Mouse (Mus musculus) kidney, adult 18-20 months (tissue): Measurements from ENCODE around the gene Slc6a9.

Experiments used
- DNase-seq: peaks from one replicate; pipeline ENCODE4 v3.0.0; 2021

The Slc6a9 gene

DNA sequence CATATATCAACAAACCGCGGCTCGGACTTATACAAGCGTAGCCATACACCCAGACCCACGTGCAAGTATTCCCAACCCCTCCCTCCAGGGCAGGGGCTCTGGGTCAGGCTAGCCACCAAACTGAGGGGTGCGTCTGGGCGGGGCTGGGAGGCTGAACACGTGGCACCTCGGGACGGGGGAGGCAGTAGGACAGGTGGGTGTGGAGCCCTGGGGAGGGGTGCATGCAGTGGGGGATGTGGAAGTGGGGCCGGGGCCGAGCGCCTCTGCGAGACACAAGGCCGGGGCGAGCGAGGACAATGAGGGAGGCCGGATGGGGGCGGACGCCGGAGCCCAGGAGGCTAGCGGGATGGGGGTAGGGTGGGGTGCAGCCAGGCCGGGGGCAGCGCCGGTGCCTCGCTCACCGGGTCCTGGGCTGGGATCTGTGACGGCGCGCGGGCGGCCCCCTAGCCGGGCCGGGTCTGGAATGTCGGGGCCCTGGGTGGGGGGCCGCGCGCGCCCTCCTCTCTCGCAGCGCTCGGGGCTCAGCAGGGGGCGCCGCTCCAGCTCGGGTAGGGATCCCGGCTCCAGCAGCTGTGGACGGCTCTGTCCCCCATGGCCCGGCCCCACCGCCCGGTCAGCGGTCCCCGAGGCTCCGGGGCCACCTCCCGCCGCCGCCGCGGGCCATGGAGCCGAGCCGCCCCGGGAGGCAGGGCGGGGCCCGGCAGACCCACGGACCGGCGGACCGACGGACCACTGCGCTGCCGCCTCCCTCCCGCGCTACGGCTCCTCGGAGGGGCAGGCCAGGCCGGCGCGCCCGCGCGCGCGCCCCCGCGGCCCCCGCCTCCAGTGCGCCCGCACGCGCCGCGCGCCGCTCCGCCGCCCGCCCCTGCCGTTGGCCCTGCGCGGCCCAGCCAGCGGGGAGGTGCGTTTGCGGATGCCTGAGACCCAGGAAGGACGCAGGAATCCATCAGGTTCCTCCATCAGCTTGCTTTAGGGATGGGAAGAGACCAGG is 48.7 kb downstream of the Slc6a9 start, which contains the start of gene B4galt2:
Gene B4galt2, minus strand, starts transcription at position 787 of the 991 bp plus-strand sequence.
- peak; percentile 33 for DNase-seq

DNA sequence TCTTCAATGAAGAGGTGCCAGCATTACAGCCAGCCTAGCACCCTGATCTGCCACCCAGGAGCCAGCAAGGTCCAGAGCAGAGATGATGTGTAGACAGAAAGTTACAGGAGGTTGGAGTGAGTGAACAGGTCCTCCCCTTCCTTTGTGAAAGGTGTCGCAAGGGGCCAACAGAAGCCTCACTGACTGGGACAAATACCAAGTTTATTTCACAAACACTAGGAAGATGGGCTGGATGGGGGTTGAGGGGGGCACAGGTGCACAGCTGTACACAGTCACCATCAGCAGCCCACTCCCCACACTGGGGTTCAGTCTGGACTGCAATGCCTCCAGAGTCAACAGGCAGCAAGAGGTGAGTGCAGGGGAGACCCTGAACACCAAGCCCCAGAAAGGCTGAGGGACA is 49.8 kb downstream of the Slc6a9 start:
- no peak for DNase-seq

DNA sequence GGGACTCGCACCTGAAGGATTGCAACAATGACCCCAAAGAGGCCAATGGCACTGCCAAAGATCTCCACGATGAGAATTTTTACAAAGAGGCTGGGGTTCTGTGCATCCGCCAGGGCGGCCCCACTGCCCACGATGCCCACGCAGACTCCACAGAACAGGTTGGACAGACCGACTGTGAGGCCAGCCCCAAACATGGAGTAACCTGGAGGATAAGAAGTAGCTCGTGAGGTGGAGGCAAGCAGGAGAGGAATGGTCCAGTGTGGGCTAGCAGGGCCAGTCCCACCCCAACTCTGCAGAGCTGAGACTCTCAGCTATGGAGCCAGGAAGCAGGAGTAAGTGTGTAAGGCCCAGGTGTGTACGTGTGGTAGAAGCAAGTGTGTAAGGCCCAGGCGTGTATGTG is 50.8 kb downstream of the Slc6a9 start:
- DNase-seq, result no peak

- no peak for DNase-seq
Measured at GRCm38 (mm10) chr4:117885994-117886393, 51.7 kb downstream of the Slc6a9 start.

DNA sequence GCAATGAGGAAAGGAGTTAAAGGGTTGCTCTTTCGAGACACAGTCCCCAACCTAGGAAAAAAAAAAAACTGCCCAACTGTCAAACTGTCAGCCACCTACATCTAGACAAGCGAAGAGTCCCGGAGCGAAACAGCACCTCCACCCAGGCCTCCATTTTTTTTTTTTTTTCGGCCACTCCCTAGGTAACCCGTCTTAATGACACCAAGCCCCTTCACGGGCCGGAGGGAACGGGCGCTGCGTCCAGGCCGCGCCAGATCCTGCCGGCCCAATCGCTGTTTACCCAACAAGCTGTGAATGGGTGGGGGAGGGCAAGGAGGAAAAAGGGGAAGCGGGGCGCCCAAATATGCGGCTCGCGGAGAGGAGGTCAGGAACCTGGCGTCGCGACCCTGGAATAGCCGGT is 52.3 kb downstream of the Slc6a9 start:
- DNase-seq, result no peak

DNA sequence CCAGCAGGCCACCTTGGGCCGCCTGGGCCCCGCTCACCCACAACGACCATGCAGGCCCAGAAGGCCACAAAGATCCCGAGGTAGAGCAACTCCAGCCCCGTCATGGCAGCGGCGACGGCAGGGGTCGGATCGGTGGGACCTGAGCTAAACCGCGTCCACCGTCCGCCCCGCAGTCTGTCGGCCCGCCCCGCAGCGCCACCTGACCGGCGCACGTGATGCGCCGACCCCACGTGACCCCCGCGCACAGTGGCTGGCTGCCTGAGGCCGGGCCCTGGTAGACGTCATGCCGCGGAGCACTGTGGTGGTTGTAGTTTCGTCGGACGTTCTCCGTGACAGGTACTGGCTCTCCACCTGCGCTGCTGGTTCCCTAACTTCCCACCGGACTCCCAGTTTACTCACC is 52.8 kb downstream of the Slc6a9 start, which contains the start of gene Atp6v0b:
Gene Atp6v0b, minus strand, starts transcription at position 201 of the 400 bp plus-strand sequence.
- DNase-seq, result peak; percentile 96

DNA sequence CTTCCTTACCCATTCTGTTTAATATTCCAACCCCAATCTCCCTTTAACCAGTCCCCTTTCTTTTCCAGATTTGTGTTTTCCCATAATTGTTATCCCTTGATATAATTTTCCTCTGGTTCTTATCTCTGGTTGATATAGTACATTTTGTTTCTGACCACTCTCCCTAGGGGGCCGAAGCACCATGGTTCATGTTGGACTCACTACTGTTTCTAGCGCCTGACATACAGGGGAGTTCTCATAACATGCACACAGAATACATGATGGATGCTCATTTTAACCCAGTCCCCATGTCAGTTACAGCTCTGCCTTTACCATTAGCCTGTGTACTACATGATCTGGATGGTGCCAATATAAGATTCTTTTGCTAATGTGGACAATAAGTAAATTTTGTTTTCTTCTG is 53.6 kb downstream of the Slc6a9 start:
- DNase-seq, result no peak

GRCm38 (mm10) chr4:117889471-117889870 is 55.2 kb downstream of the Slc6a9 start:
- no peak for DNase-seq

DNA sequence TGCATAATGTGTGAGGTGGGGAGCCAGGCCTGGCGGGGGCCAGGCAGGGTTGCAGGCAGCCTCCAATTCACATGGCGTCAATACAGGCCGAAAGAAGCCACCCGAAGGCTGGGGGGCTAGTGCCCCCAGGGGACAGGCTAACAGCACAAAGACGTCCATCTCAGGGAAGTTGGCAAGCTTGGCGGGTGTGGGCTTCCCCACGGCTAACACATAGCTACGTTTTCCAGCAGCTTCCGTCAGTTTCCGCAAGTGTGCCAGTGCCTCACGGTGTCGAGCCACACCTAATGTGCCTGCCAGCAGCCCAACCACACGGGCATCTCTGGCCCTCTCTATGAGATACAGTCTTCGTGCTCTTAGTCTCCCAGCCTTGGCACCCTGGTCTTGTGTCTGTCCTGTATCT is 55.7 kb downstream of the Slc6a9 start:
- DNase-seq, result no peak

- no peak for DNase-seq
Measured at GRCm38 (mm10) chr4:117890750-117891149, 56.4 kb downstream of the Slc6a9 start.

GRCm38 (mm10) chr4:117891738-117892161 is 57.4 kb downstream of the Slc6a9 start, which contains the start of gene Dph2:
Gene Dph2 (minus strand): TSS chr4:117892032.
- DNase-seq, result peak; percentile 82

GRCm38 (mm10) chr4:117893376-117893775 is 59.1 kb downstream of the Slc6a9 start:
- peak; percentile 62 for DNase-seq

DNA sequence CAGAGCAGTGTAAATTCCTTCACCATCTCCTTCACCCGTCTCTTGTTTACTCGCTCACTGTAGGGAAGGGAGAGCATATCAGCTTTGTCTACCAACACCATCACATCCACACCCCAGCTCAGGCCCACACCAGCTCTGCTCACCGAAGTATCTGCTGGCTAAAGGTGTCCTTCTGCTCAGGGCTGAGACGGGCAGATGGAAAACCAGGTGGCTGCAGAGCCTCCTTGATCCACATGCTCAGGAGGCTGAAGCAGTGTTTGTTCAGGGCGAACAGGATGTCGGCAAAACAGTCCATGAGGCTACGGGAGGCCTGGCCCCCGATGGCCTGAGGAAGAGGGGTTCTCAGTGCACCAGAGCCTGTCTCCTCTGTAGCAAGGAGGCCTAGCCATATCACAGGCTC is 60.3 kb downstream of the Slc6a9 start:
- no peak for DNase-seq

- no peak for DNase-seq
Measured at GRCm38 (mm10) chr4:117895339-117895738, 61.0 kb downstream of the Slc6a9 start.

DNA sequence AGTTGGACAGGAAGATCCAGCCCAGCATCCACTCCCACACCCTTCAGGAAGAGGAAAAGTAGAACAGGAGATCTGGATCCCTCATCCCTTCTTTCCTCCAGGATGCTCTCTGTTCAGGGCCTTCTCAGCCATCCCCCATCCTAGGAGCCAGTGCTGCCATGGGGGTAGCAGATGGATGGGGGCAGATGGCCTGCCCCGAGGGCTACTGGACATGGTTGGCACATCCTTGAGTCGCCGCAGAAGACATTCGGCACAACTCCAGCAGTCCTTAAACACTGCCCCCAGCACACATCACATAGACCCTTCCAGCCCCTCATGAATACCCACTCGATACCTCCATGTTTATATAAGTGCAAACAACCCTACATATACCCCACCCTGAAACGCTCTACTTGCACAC is 61.7 kb downstream of the Slc6a9 start:
- no peak for DNase-seq

DNA sequence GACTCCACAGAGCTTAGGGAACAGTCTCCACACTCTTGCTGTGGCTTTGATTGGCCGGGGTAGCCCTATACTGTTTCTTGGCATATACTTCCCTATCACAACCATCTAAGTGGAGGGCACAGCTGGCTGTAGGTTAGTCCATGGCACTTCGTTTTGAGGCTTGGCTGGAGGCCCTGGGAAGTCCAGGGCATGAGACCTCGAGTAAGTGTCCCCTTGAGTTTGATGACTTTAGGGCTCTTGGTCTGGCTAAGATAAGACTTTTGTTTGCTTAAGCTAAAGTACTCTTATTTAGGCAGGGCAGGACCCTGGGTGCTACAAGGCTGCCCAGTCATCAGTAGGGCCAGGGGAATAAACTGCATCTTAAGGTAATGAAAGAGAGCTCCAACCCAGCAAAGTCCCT is 63.8 kb downstream of the Slc6a9 start:
- DNase-seq, result no peak

- no peak for DNase-seq
Measured at GRCm38 (mm10) chr4:117904094-117904493, 69.8 kb downstream of the Slc6a9 start.

DNA sequence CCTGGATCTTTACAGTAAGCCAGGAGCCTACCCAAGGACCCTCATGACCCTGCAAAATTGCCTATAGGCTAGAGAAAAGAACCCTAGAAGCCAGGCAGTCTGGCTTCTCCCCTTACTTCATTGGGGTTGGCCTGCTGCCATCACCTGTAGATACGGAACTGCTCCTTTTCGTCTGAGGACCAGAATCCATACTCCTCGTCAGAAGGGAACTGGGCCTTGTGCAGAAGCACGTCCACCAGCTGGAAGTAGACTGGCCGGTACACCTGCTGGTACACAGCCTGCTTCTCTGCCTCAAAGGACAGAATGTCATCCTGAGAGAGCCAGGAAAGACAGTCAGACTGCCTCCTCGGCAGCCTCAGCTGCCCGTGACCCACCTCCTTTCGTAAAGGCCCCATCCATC is 70.5 kb downstream of the Slc6a9 start:
- no peak for DNase-seq

DNA sequence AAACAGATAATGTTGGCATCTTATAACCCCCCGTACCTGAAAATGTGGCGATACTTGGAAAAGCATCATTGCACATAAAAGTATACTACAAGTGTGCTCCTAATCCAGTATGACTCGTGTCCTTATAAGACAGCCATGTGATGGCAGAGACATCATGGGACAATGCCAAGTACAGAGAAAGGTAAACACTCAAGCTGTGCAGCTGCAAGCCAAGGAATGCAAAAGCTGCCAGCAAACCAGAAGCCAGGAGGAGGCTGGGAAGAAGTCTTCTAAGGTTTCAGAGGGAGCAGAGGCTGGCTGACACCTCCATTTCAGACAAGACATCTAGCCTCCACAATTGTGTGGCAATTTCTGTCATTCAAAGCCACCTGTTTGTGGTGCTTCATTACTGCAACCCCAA is 71.9 kb downstream of the Slc6a9 start:
- DNase-seq, result peak; percentile 12

GRCm38 (mm10) chr4:117908834-117909453 is 74.6 kb downstream of the Slc6a9 start:
- no peak for DNase-seq

DNA sequence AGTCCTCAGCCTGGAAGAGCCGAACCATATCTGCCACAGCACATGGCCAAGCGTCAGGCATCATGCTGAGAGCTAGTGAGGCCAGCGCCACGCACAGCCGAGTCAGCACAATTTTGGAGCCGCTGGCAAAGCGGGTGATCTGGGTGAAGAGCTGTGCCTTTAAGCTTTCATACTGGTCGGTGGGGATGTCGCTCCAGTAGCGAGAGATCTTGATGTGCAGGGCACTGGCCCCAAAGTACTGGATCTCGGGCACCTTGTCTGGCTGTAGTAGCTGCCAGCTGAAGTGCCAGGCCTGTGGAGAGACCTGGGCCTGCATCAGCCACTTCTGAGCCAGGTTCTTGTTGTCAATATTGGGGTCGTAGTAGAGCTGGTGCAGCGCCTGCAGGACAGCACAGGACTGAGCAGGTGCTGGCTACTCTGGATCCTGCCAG is 77.8 kb downstream of the Slc6a9 start:
- no peak for DNase-seq

GRCm38 (mm10) chr4:117912685-117913273 is 78.5 kb downstream of the Slc6a9 start:
- no peak for DNase-seq

DNA sequence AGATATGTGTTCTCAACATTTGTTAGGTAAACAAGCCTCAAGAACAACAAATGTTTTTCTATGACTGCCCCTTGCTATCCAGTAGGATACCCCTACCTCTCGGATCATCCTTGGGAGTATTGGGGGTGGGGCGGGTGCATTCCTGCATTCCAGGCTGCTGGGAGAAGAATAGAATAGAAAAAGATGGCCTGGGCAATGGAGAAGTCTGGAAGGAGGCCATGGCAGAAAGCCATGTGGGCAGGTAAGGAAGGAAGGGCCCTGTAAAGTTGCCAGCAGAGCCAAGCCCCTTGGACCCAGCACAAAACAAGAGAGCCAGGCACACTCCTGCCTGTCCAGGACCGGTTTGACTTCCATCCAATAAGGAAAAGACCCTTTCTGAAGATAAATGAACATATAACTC is 79.1 kb downstream of the Slc6a9 start:
- DNase-seq, result peak; percentile 77
